Mouse (Mus musculus) midbrain, embryonic 15.5 days (tissue): ENCODE measurements at regions not wholly inside any gene's neighbourhood (a gene's known extent, or its start where the extent isn't known, plus 50 kb on each side); places are given as distances from the start of the nearest gene placed in this dataset.

ENCODE experiments used
- ATAC-seq: fragments of 200-750 bp; cut with Nextera tagmentation; replicated peaks from 2 replicates; pipeline ENCODE4 v1.8.0; 2017; ENCODE audit warnings: moderate TSS enrichment
- H3K27ac ChIP-seq: fragments of 300-500 bp; sonication (generic); 2 replicates; pipeline ENCODE4 v1.5.1; 2015; ENCODE audit warnings: mild to moderate bottlenecking, inconsistent platforms
- H3K27me3 ChIP-seq: fragments of 300-500 bp; sonication (generic); replicated peaks from 2 replicates; pipeline ENCODE4 v1.6.1; 2015; ENCODE audit warnings: inconsistent platforms
- H3K36me3 ChIP-seq: fragments of 300-500 bp; sonication (generic); replicated peaks from 2 replicates; pipeline ENCODE4 v1.6.1; 2015; ENCODE audit warnings: inconsistent platforms
- H3K4me1 ChIP-seq: fragments of 300-500 bp; sonication (generic); 2 replicates; pipeline ENCODE4 v1.6.1; 2015; ENCODE audit warnings: inconsistent platforms
- H3K4me2 ChIP-seq: fragments of 300-500 bp; sonication (generic); 2 replicates; pipeline ENCODE4 v1.6.1; 2015; ENCODE audit warnings: inconsistent platforms, mild to moderate bottlenecking, moderate library complexity
- H3K4me3 ChIP-seq: fragments of 300-500 bp; sonication (generic); 2 replicates; pipeline ENCODE4 v1.5.1; 2015; ENCODE audit warnings: mild to moderate bottlenecking, inconsistent platforms
- H3K9ac ChIP-seq: fragments of 300-500 bp; sonication (generic); 2 replicates; pipeline ENCODE4 v1.6.1; 2015; ENCODE audit warnings: mild to moderate bottlenecking, inconsistent platforms
- H3K9me3 ChIP-seq: fragments of 300-500 bp; sonication (generic); 2 replicates; pipeline ENCODE4 v1.6.1; 2016; ENCODE audit warnings: inconsistent platforms
- WGBS: fragments of 180-500 bp; shearing (Covaris S2); methylation state at CpG from one replicate; pipeline ENCODE4 v1.1.7; 2015; ENCODE audit warnings: mixed read lengths; 5-methylcytosine and 5-hydroxymethylcytosine counted together

DNA sequence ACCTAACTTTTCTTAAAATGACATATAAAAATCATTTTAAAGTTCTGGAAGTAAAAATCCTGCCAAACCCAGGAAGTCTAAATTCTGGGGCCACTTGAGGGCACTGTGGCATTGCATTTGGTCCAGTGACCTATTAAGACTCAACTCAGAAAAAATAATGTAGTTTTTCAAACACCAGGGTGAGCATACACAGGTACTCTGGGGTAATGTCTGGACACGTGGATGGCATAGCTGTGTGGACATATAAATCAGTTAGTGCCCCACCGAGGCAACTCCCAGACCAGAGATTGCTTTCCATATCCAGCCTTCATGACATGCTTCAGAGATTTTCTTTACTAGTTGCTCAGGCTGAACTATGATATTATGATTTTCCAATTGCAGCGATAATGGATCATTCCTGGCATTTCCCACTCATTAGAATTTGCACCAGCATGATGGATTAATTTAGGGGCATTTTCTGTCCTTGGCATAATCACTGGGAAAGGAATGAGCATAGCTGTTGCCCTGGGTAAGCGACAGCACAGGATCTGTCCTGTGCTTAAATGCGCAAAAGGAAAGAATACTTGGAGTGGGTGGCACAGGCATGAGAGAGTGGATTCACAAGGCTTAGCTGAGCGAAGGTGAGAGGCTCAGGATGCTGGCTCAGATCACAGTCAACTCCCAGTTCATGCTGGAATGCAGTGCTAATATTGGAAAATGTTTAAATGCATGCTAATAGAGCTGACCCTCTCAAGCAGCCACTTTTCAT, 1526.6 kb upstream of the Cdh8 start:
- H3K4me1 ChIP-seq = peaks cover 11% of the 10 kb centered on the region
- H3K9ac ChIP-seq = no peak overlapping the region
- WGBS = 46% methylated on average over 6 of the region's 6 CpGs
- peak; percentile 88 for ATAC-seq
- H3K27me3 ChIP-seq = no peaks in the 10 kb centered on the region
- peak overlapping the region; percentile 55; the same call in 1 of the 2 replicates for H3K27ac ChIP-seq
- H3K4me3 ChIP-seq = no peak overlapping the region
- no peaks in the 10 kb centered on the region for H3K36me3 ChIP-seq
- no peaks in the 10 kb centered on the region for H3K9me3 ChIP-seq
- peak overlapping the region; percentile 16; the same call in 1 of the 2 replicates for H3K4me2 ChIP-seq

DNA sequence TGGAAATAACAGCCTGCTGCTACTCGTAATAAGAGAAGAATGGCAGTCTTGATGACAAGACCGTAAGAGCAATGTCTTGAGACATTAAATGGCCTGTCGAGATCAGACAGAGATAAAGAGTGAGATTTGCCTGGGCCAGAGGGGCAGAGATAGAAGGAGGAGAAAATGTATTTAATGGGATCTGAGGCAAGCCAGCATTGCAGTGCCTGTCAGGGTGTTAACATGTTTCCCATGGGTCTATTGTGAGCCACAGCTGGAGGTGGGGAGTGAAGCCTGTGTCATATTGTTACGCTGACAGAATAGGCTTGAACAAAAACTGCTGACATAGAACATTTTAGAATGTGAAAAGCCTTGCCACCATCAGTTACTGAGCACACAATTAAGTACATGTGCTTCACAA, 1523.3 kb upstream of the Cdh8 start:
- H3K27me3 ChIP-seq = no peaks in the 10 kb centered on the region
- ATAC-seq = peak; percentile 72; the same call in 1 of the 2 replicates
- no peak overlapping the region for H3K9ac ChIP-seq
- no peak overlapping the region for H3K27ac ChIP-seq
- H3K4me1 ChIP-seq = peaks cover 11% of the 10 kb centered on the region
- H3K4me3 ChIP-seq = no peak overlapping the region
- 6% methylated on average over 4 of the region's 4 CpGs for WGBS
- H3K9me3 ChIP-seq = no peaks in the 10 kb centered on the region
- no peaks in the 10 kb centered on the region for H3K36me3 ChIP-seq
- H3K4me2 ChIP-seq = 0 out of 2 replicates have a peak overlapping the region, but pooled peaks have one; percentile 3

- H3K9me3 ChIP-seq = no peaks in the 10 kb centered on the region
- WGBS = 84% methylated on average over 3 of the region's 3 CpGs
Observed at GRCm38 (mm10) chr8:100890307-100890706, 1474.0 kb upstream of the Cdh8 start.

DNA sequence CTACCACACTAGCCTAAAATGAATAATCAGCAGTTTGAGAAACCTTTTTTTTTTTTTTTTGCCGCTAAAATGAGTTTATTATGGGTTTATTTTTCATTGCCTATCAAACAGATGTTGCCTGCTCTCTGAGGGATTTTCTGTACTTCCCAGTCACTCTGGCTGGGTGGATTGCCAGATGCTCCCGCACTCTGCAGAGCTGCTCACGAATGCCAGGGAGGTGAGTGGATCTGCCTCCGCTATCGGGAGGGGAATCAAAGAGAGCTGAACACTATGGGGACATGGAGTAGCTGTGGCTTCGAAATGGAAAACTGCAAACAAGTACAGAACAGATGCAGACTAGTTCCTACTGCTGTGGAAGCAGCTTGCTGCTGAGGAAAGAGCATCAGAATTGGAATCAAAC, 1449.4 kb upstream of the Cdh8 start:
- 65% methylated on average over 6 of the region's 6 CpGs for WGBS
- 0 out of 2 replicates have a peak, but pooled peaks have one; percentile 39 for ATAC-seq
- no peak overlapping the region for H3K27ac ChIP-seq

More at GRCm38 (mm10) chr8:100890307-100890706, 1474.0 kb upstream of the Cdh8 start:
- ATAC-seq = no peak
- no peaks in the 10 kb centered on the region for H3K27me3 ChIP-seq
- no peak overlapping the region for H3K4me3 ChIP-seq
- no peaks in the 10 kb centered on the region for H3K36me3 ChIP-seq
- H3K4me2 ChIP-seq = no peak overlapping the region
- H3K27ac ChIP-seq = no peak overlapping the region
- no peaks in the 10 kb centered on the region for H3K4me1 ChIP-seq
- H3K9ac ChIP-seq = no peak overlapping the region

DNA sequence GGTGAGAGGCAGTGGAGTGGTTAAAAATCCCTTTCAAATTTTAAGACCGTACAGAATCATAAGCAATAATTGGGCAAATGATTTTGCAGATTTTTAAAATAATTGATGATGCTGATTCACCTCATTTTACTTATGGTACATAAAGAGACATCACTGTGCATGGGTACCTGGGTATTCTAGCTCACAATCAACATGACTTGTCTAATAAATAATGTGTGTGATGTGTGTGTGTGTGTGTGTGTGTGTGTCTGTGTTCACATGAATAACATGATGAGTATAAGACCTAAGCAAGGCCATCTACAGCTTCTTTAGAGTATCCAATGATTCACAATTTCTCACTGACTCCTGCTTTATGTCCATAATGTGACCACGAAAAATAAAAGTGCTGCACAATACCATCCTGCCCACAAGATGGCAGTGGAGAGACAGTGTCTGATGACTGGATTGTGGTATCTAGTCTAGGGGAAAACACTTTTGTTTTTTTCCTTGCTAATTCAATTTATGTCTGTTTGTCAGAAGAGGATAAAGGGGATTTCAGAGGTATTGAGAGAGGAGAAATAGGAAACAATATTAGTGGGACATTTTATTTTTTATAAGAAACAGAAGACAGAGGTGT, 1434.7 kb upstream of the Cdh8 start:
- Histone ChIP-seq H3K9me3 (no peaks in the 10 kb centered on the region), H3K4me3 (no peak overlapping the region), H3K36me3 (no peaks in the 10 kb centered on the region), H3K27me3 (no peaks in the 10 kb centered on the region), H3K4me1 (no peaks in the 10 kb centered on the region), H3K9ac (no peak overlapping the region), H3K27ac (no peak overlapping the region), H3K4me2 (no peak overlapping the region)
- ATAC-seq = peak; percentile 52
- WGBS = 49% methylated on average over 2 of the region's 2 CpGs

More for the DNA sequence above, 1449.4 kb upstream of the Cdh8 start:
- Histone ChIP-seq H3K27me3 (no peaks in the 10 kb centered on the region), H3K36me3 (no peaks in the 10 kb centered on the region), H3K4me2 (no peak overlapping the region), H3K4me1 (no peaks in the 10 kb centered on the region), H3K9me3 (no peaks in the 10 kb centered on the region), H3K9ac (no peak overlapping the region), H3K4me3 (no peak overlapping the region)
